Mouse (Mus musculus): ENCODE results near the gene Susd6. TPM values are rescaled to one million over a fixed set of nuclear protein-coding genes. Genes with fewer than 3 reads are reported as not detected.

Gene Susd6
- total RNA-seq, 2 experiments from 2014 or later, result 23.8 to 24.0 TPM

DNA sequence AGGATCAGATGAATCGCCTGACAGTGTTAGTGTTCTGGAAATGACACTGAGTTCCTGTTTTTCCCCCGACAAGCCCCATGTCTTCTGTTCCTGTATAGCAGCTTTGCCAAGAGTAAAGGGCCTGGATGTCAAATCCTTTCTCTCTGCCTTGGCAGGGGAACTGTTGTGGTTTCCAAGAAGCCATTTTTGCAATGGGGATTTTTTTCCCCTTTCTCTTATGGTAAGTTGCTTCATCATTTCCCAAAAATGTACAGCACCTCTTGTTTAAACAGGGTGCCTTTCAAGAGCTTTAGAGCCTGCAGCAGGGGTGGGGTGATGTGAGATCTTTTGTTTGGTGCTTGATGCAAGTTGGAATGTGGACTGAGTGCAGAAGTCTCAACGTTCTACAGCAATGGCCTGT, 63.4 kb downstream of the Susd6 start:
- intact Hi-C loops (cut with DNase I), result no loop called here
- DNase-seq (ENCODE audit: extremely low spot score in 1 of 2, low spot score in 2 of 2), result peak in 1 of 2 experiments; percentile 15

DNA sequence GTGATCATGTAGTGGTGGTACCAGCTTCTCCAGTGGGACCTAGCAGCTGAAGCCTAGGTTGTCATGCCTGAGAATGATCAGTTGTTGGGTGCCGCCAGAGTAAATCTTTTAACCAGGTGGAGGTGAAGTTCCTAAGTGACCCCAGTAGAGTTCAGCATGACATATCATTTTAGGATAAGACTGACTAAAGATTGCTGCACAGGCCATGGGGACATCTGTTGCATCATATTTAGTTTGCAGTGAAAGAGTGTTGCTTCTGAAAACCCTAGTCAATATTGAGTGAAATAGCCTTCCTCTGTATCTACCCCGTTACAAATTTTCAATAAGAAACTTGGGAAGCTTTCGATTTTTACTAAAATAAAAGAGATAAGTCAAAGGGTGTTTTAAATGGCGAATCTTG, 64.4 kb downstream of the Susd6 start:
- intact Hi-C loops (cut with DNase I), result no loop called here
- DNase-seq (ENCODE audit: extremely low spot score in 1 of 2, low spot score in 2 of 2), result no peak

- DNase-seq (ENCODE audit: extremely low spot score in 1 of 2, low spot score in 2 of 2), result no peak
- intact Hi-C loops (cut with DNase I), result no loop called here
These were observed 64.8 kb downstream of the Susd6 start for GRCm38 (mm10) chr12:80855100-80855499.

GRCm38 (mm10) chr12:80855581-80855980, 65.3 kb downstream of the Susd6 start:
- intact Hi-C loops (cut with DNase I), result no loop called here
- DNase-seq (ENCODE audit: extremely low spot score in 1 of 2, low spot score in 2 of 2), result no peak

GRCm38 (mm10) chr12:80857636-80858293, 67.5 kb downstream of the Susd6 start:
- intact Hi-C loops (cut with DNase I), result no loop called here
- no peak for DNase-seq (ENCODE audit: extremely low spot score in 1 of 2, low spot score in 2 of 2)

DNA sequence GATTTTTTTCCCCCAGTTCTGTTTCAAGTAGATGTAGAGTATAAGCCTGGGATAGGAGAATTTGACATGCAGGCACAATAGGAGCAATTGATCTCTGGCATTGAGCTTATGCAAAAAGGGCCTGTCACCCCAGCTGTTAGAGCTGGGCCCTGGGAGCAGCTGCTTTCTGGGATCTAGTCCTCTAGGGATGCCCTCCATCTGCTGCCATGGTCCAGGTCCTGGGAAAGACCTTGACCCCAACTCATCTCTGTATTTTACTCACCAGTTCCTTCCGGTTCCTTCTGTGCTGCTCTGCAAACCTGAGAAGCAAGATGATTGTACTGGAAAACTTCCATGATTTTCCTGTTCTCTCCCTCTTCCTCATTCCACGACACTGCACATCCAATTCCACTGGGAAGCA, 68.0 kb downstream of the Susd6 start:
- DNase-seq (ENCODE audit: extremely low spot score in 1 of 2, low spot score in 2 of 2), result no peak
- intact Hi-C loops (cut with DNase I), result no loop called here

GRCm38 (mm10) chr12:80861916-80862315, 71.6 kb downstream of the Susd6 start:
- DNase-seq (ENCODE audit: extremely low spot score in 1 of 2, low spot score in 2 of 2), result no peak
- intact Hi-C loops (cut with DNase I), result loop anchor here (5.0 kb wide), 1 partner anchor 35 kb away; no protein-coding TSS in a partner anchor

DNA sequence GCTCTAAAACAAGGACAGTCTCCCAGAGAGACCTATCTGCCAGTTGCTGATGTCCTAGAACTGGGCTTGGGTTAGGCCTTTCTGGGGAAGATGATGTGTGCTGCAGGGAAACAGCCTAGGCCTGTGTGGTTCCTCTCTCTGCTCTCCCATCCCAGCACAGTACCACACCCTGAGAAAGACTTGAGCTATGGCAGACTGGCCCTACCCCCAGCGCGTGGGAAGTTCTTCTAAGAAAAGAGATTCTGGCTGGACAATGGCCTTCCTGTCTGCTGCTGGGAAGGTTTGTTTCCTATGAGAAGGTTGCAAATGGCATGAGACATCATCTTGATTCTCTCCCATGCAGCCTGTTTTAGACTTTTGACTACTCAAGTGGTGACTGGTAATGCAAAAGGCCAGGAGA, 73.1 kb downstream of the Susd6 start:
- DNase-seq (ENCODE audit: extremely low spot score in 1 of 2, low spot score in 2 of 2), result no peak
- intact Hi-C loops (cut with DNase I), result loop anchor here (5.0 kb wide), 1 partner anchor 36 kb away; no protein-coding TSS in a partner anchor

DNA sequence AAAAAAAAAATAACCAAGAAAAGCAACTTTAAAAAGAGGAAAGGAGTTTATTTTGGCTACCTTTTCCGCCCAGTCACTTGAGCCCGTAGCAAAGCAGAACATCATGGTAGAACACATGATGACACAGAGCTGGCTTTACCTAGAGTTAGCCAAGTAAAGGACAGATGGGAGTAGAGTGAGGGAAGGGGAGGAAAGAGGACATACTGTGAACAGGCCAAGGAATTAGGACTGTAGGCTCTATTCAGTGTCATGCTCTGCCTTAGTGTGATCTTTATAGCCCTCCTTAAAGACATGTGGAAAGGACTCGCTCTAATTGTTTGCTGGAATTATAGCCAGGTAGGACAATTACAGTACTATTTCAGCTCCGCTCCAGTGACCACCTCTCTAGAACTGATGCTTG, 74.9 kb downstream of the Susd6 start:
- intact Hi-C loops (cut with DNase I), result no loop called here
- DNase-seq (ENCODE audit: extremely low spot score in 1 of 2, low spot score in 2 of 2), result no peak

- no peak for DNase-seq (ENCODE audit: extremely low spot score in 1 of 2, low spot score in 2 of 2)
- intact Hi-C loops (cut with DNase I), result no loop called here
These were observed 75.7 kb downstream of the Susd6 start for GRCm38 (mm10) chr12:80866023-80866422.

GRCm38 (mm10) chr12:80867083-80867482, 76.8 kb downstream of the Susd6 start:
- no peak for DNase-seq (ENCODE audit: extremely low spot score in 1 of 2, low spot score in 2 of 2)
- intact Hi-C loops (cut with DNase I), result no loop called here

- intact Hi-C loops (cut with DNase I), result no loop called here
- no peak for DNase-seq (ENCODE audit: extremely low spot score in 1 of 2, low spot score in 2 of 2)
These were observed 78.1 kb downstream of the Susd6 start for GRCm38 (mm10) chr12:80868401-80868800.

DNA sequence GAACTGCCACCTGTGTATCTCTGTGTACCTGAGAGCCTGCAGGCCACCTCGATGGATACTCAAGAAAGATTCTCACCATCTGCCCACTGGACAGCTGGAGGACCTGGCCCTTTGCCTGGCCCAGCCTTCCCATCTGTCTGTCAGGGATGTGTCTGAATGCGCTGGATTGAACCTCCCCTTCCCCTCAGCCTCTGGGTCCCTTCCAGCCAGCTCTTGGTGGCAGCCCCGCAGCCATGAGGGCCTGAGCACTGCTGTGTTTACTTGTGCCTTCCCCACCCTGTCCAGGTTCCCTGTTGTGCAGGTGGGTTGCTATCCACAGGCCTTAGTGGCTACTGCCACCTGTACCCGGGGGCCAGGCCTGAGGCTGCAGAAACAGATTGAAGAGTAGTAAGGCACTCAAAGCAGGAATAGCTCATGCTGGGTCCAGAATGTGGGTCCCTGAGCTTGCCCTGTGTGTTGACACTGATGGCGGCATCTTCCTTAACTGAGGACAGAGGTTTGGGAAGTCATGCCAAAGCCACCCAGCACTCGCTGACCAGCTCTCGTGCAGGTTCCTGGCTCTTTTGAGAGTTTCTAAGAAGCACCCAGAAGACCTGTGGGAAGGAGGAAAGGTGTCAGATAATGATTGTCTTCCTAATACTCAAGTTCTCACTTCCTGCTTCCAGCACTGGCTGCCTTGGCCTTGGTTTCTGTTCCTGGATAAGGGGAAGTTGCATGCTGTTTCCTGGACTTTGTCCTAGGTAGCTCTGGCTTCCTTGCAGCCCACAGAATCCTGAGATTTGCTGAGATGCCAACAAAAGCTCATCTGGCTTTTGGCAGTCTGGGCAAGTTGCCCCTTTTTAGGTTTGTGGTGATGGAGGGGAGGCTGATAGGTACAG, 87.1 kb downstream of the Susd6 start:
- intact Hi-C loops (cut with DNase I), result no loop called here
- DNase-seq (ENCODE audit: extremely low spot score in 1 of 2, low spot score in 2 of 2), result peak in 1 of 2 experiments; percentile 55

- no peak for DNase-seq (ENCODE audit: extremely low spot score in 1 of 2, low spot score in 2 of 2)
- intact Hi-C loops (cut with DNase I), result no loop called here
These were observed 87.8 kb downstream of the Susd6 start for GRCm38 (mm10) chr12:80878093-80878430.

DNA sequence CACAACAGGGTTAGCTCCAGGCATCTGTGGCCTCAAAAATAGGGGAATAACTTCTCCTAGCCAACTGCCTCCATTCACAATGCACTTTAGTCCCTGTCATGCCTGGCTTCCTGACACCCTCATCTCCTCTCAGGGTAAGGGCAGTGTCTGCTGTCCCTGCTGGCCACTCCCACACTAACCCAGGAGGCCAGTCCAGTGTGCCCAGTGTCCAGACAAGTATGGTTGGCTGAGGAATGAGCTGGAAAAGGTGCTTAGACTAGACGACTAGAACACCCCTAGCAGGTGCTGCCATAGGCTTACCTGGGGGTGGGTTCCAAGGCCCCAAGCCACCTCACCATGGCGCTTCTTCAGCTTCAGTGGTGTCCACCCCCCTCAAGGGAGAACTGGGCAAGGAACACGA, 88.3 kb downstream of the Susd6 start:
- DNase-seq (ENCODE audit: extremely low spot score in 1 of 2, low spot score in 2 of 2), result no peak
- intact Hi-C loops (cut with DNase I), result no loop called here

DNA sequence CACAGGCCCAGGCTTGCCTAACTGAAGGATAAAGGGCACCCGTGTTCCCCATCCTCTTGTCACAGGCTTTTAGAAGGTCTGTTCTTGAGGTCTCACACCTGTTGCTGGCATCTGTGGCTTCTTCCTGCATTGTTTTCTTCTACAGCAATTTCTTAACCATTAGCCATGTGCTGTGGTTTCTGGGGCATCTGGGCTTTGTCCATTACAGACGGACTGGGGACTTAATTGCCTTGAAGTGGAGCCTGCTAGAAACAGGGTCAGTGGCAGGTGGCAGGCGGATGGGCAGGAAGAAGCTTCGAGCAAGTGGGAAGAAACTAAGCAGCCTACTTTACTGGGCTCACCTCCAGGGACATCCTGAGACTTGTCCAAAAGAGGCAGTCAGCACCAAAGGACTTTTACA, 89.0 kb downstream of the Susd6 start:
- DNase-seq (ENCODE audit: extremely low spot score in 1 of 2, low spot score in 2 of 2), result no peak

GRCm38 (mm10) chr12:80881121-80881520, 90.8 kb downstream of the Susd6 start:
- intact Hi-C loops (cut with DNase I), result no loop called here
- no peak for DNase-seq (ENCODE audit: extremely low spot score in 1 of 2, low spot score in 2 of 2)

More for the DNA sequence above, 89.0 kb downstream of the Susd6 start:
- intact Hi-C loops (cut with DNase I), result no loop called here

DNA sequence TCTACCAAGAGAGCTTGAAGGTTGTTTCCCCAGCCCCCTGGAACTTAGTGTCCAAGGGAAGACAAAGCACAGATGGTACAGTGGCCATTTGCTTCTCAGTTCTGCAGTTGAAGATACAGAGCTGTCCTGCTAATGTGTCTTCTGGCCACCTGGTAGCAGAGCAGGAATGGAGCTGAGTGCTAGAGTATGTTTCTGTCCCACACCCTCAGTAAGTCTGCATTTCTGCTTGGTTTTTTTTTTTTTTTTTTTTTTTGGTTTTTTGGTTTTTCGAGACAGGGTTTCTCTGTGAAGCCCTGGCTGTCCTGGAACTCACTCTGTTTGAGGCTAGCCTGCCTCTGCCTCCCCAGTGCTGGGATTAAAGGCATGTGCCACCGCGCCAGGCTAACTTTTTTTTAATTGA, 93.0 kb downstream of the Susd6 start:
- DNase-seq (ENCODE audit: extremely low spot score in 1 of 2, low spot score in 2 of 2), result no peak
- intact Hi-C loops (cut with DNase I), result no loop called here

GRCm38 (mm10) chr12:80883881-80884280, 93.6 kb downstream of the Susd6 start:
- DNase-seq (ENCODE audit: extremely low spot score in 1 of 2, low spot score in 2 of 2), result no peak
- intact Hi-C loops (cut with DNase I), result no loop called here
